Mouse (Mus musculus) hindbrain, postnatal 0 days (tissue): ENCODE measurements at regions not wholly inside any gene's neighbourhood (a gene's known extent, or its start where the extent isn't known, plus 50 kb on each side); places are given as distances from the start of the nearest gene placed in this dataset.

Source experiments
- ATAC-seq: fragments of 200-750 bp; cut with Nextera tagmentation; 2 replicates; pipeline ENCODE4 v1.8.0; 2017; ENCODE audit warnings: mild to moderate bottlenecking, moderate TSS enrichment, moderate library complexity
- DNase-seq: peaks from one replicate; pipeline ENCODE4 v3.0.0-alpha.2; 2015; ENCODE audit warnings: low spot score
- H3K27ac ChIP-seq: fragments of 300-500 bp; sonication (generic); 2 replicates; pipeline ENCODE4 v1.5.1; 2014; ENCODE audit warnings: mild to moderate bottlenecking
- H3K27me3 ChIP-seq: fragments of 300-500 bp; sonication (generic); 2 replicates; pipeline ENCODE4 v1.6.1; 2014; ENCODE audit warnings: low read length, mixed read lengths; ENCODE audit not compliant: insufficient read depth
- H3K36me3 ChIP-seq: fragments of 300-500 bp; sonication (generic); 2 replicates; pipeline ENCODE4 v1.6.1; 2014; ENCODE audit warnings: low read length, mixed read lengths; ENCODE audit not compliant: insufficient read depth
- H3K4me1 ChIP-seq: fragments of 300-500 bp; sonication (generic); 2 replicates; pipeline ENCODE4 v1.6.1; 2014; ENCODE audit warnings: antibody characterized with exemption, low read length, mixed read lengths; ENCODE audit not compliant: insufficient read depth
- H3K4me2 ChIP-seq: fragments of 300-500 bp; sonication (generic); 2 replicates; pipeline ENCODE4 v1.6.1; 2014; ENCODE audit warnings: low read depth, mild to moderate bottlenecking, low read length, moderate library complexity, mixed read lengths
- H3K4me3 ChIP-seq: fragments of 300-500 bp; sonication (generic); 2 replicates; pipeline ENCODE4 v1.5.1; 2014; ENCODE audit warnings: low read length
- H3K9ac ChIP-seq: fragments of 300-500 bp; sonication (generic); replicated peaks from 2 replicates; pipeline ENCODE4 v1.6.1; 2014; ENCODE audit warnings: mild to moderate bottlenecking, low read length, moderate library complexity, mixed read lengths
- H3K9me3 ChIP-seq: fragments of 300-500 bp; sonication (generic); 2 replicates; pipeline ENCODE4 v1.6.1; 2016; ENCODE audit warnings: low read length, mixed read lengths
- CTCF ChIP-seq: IDR thresholded peaks from 2 replicates; pipeline ENCODE4 v1.5.1; 2016; ENCODE audit warnings: antibody characterized with exemption, control low read depth, low read depth
- WGBS: fragments of 180-500 bp; shearing (Covaris S2); extraction: QIAGEN DNeasy Blood & Tissue Kit; methylation state at CpG from one replicate; pipeline ENCODE4 v1.1.7; 2014; 5-methylcytosine and 5-hydroxymethylcytosine counted together

DNA sequence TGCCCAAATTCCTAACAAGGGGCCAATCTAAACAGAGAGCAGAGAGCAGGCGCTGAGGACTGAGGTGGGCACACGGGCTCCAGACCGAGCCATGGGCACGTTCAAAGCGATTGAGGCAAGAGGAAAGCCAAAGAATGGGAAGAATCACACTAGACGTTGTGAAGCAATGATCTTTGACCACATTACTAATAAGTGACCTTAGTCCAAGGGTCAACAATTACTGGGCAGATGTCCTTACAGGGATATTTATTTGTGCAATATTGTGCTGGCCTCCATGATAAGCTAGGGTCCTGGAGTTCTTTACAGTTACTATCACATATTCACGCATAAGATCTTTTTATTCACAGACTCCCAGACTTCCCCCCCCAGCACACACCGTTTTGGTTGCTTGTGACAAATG, 400.9 kb upstream of the Jarid2 start:
- 89% methylated on average over 8 of the region's 8 CpGs for WGBS
- Histone ChIP-seq H3K4me1 (0 out of 2 replicates have a peak, but pooled peaks cover 3% of the 10 kb centered on the region), H3K4me3 (no peak overlapping the region), H3K4me2 (no peak overlapping the region), H3K27me3 (no peaks in the 10 kb centered on the region), H3K27ac (no peak overlapping the region), H3K9ac (no peak overlapping the region), H3K9me3 (no peaks in the 10 kb centered on the region), H3K36me3 (no peaks in the 10 kb centered on the region)
- DNase-seq: no peak
- no peak for ATAC-seq
- TF ChIP-seq CTCF: no peak

GRCm38 (mm10) chr13:44329161-44329560, 400.1 kb upstream of the Jarid2 start:
- DNase-seq (no peak), ATAC-seq (no peak)
- H3K4me1 ChIP-seq: 0 out of 2 replicates have a peak, but pooled peaks cover 3% of the 10 kb centered on the region
- H3K9me3 ChIP-seq: no peaks in the 10 kb centered on the region
- no peaks in the 10 kb centered on the region for H3K36me3 ChIP-seq
- no peak overlapping the region for H3K4me3 ChIP-seq
- TF ChIP-seq CTCF: no peak
- no peak overlapping the region for H3K9ac ChIP-seq
- no peaks in the 10 kb centered on the region for H3K27me3 ChIP-seq
- H3K27ac ChIP-seq: no peak overlapping the region
- WGBS: 87% methylated on average over 4 of the region's 4 CpGs
- no peak overlapping the region for H3K4me2 ChIP-seq

- TF ChIP-seq CTCF: no peak
- Histone ChIP-seq H3K27me3 (no peaks in the 10 kb centered on the region), H3K4me3 (no peak overlapping the region), H3K9me3 (no peaks in the 10 kb centered on the region), H3K9ac (no peak overlapping the region), H3K4me1 (0 out of 2 replicates have a peak, but pooled peaks cover 3% of the 10 kb centered on the region), H3K4me2 (no peak overlapping the region), H3K27ac (no peak overlapping the region), H3K36me3 (no peaks in the 10 kb centered on the region)
- no peak for DNase-seq
- WGBS: 74% methylated on average over 10 of the region's 10 CpGs
- ATAC-seq: no peak
Measured at GRCm38 (mm10) chr13:44329701-44330100, 399.6 kb upstream of the Jarid2 start.

GRCm38 (mm10) chr13:44332716-44333240, 396.5 kb upstream of the Jarid2 start:
- no peak for TF ChIP-seq CTCF
- ATAC-seq (no peak), DNase-seq (no peak)
- H3K4me2 ChIP-seq: no peak overlapping the region
- no peak overlapping the region for H3K27ac ChIP-seq
- H3K9ac ChIP-seq: no peak overlapping the region
- 0 out of 2 replicates have a peak, but pooled peaks cover 3% of the 10 kb centered on the region for H3K4me1 ChIP-seq
- peaks cover 4% of the 10 kb centered on the region; the same call in 1 of the 2 replicates for H3K9me3 ChIP-seq
- no peaks in the 10 kb centered on the region for H3K36me3 ChIP-seq
- 58% methylated on average over 11 of the region's 11 CpGs for WGBS
- H3K4me3 ChIP-seq: no peak overlapping the region
- H3K27me3 ChIP-seq: no peaks in the 10 kb centered on the region

GRCm38 (mm10) chr13:44339061-44339741, 390.1 kb upstream of the Jarid2 start:
- WGBS: 47% methylated on average over 6 of the region's 6 CpGs
- no peak for TF ChIP-seq CTCF
- H3K27me3 ChIP-seq: no peaks in the 10 kb centered on the region
- no peak overlapping the region for H3K4me2 ChIP-seq
- H3K36me3 ChIP-seq: no peaks in the 10 kb centered on the region
- peaks cover 4% of the 10 kb centered on the region; the same call in 1 of the 2 replicates for H3K9me3 ChIP-seq
- ATAC-seq: no peak
- no peaks in the 10 kb centered on the region for H3K4me1 ChIP-seq
- H3K27ac ChIP-seq: no peak overlapping the region
- DNase-seq: no peak
- no peak overlapping the region for H3K4me3 ChIP-seq
- no peak overlapping the region for H3K9ac ChIP-seq

GRCm38 (mm10) chr13:44345094-44345493, 384.2 kb upstream of the Jarid2 start:
- no peak overlapping the region for H3K27ac ChIP-seq
- H3K9ac ChIP-seq: no peak overlapping the region
- H3K36me3 ChIP-seq: no peaks in the 10 kb centered on the region
- TF ChIP-seq CTCF: no peak
- no peak overlapping the region for H3K4me3 ChIP-seq
- ATAC-seq (no peak), DNase-seq (no peak)
- H3K4me2 ChIP-seq: no peak overlapping the region
- 40% methylated on average over 6 of the region's 6 CpGs for WGBS
- no peaks in the 10 kb centered on the region for H3K9me3 ChIP-seq
- H3K27me3 ChIP-seq: no peaks in the 10 kb centered on the region
- no peaks in the 10 kb centered on the region for H3K4me1 ChIP-seq

DNA sequence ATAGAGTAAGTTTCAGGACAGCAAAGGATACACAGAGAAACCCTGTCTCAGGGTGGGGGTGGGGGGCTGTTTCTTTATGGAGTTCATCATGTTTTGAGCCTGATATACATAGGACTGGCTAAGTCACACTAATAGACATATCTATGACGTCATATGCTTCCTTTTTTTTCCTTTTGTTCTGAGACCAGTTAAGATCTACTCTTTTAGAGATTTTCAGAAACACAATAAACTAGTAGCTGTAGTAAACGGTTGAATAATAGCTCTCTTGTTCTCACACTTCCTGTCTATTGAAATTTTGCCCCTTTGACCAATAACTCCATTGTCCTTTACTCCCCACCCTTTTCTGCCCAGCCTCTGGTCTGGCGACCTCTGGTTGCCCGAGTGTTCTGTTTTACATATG, 382.6 kb upstream of the Jarid2 start:
- Histone ChIP-seq H3K9me3 (no peaks in the 10 kb centered on the region), H3K27ac (no peak overlapping the region), H3K27me3 (no peaks in the 10 kb centered on the region), H3K4me3 (no peak overlapping the region), H3K4me2 (no peak overlapping the region), H3K36me3 (no peaks in the 10 kb centered on the region), H3K9ac (no peak overlapping the region), H3K4me1 (no peaks in the 10 kb centered on the region)
- DNase-seq (no peak), ATAC-seq (no peak)
- TF ChIP-seq CTCF: no peak
- 41% methylated on average over 4 of the region's 4 CpGs for WGBS
